Mouse (Mus musculus) right cerebral cortex, postnatal 4 days (tissue): ENCODE data around the gene Efna5.
A peak's percentile ranks its signal among the peaks of the same experiment; 100 is the strongest.

ENCODE experiments used
- DNase-seq: peaks from one replicate; pipeline ENCODE4 v3.0.0-alpha.2; 2022

Gene Efna5

DNA sequence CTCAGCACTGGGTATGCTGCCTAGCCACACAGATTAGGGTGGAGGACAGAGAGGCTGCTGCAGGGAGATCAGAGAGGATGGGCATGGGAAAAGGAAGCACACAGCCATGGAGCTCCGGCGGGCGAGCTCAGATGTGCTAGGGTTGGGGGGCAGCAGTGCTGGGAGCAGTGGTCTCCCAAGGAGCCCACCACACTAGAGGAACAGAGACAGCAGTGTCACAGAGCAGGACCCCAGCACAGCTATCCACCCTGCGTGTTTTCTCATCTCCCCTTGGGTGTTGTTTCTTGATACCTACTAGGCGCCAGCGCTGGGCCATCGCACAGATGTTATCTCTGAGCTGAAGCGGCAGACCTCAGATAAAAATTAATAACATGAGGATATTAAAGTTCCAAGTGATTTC lies 234.3 kb downstream of the Efna5 start:
- no peak for DNase-seq

DNA sequence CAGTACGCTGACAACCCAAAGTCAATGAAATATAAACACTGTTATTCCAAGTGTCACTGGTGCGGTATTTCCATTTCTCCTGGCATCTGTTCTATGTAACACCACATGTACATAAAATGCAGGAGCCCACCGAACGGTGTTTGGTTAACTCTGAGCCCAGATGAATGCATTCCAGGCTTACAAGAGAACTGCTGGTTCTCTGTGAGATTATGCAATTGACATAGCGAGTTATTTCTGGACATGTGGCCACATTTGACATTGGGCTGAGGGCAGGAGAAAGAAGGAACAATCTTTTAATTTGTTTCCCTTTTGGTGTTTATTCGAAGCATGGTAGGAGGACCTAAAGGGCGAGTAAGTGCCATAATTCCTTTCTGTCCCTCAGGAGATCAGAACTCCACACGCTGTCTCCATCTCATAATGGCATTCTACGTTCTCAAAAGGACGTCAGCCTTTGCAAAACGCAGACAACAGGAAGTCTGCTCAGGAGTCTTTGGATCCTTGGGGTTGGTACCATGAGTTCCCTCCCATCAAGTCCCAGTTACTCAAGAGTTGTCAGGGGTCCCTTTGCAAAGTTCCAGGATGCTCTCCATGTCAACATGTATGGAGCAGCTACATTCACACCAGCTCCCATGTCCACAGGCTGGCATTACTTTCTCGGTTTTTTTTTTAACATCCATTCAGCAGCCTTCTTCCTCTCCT lies 238.5 kb downstream of the Efna5 start:
- no peak for DNase-seq

DNA sequence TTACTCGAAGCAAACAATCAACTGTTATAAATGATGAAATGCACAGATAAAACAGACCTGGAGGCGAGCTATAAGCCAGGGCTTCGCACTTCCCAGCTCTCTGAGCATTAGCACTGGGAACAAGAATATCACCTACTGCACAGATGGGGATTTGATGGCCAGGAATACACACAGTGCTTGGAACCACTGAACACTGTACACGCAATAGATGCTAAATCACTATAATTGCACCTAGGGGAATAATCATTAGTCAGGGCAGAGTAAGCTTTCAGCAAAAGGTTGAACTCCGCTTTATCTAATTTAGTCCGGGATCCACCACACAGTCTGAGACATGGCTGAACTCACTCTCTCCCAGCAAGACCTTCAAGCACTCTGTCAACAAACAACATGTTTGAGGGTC lies 240.5 kb downstream of the Efna5 start:
- no peak for DNase-seq

GRCm38 (mm10) chr17:62636896-62637295 lies 244.2 kb downstream of the Efna5 start:
- no peak for DNase-seq

DNA sequence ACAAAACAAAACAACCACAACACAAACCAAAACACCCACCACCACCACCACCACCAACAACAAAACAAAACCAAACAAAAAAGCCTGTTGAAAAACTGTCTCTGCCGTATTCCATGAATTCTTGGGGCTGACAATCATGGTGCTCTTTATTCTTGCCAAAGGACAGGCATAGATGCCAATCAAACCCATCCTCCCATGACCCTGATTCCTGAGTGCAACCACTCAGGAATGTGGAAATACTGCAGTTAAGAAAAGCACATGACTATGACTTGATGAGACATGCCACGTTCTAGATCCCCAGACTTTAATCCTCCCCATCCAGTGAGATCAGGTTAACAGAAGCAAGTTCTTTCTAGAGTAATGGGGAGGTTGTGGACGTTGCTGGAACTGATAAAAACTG lies 246.2 kb downstream of the Efna5 start:
- no peak for DNase-seq

- no peak for DNase-seq
Observed at GRCm38 (mm10) chr17:62628474-62628873, 252.6 kb downstream of the Efna5 start.

DNA sequence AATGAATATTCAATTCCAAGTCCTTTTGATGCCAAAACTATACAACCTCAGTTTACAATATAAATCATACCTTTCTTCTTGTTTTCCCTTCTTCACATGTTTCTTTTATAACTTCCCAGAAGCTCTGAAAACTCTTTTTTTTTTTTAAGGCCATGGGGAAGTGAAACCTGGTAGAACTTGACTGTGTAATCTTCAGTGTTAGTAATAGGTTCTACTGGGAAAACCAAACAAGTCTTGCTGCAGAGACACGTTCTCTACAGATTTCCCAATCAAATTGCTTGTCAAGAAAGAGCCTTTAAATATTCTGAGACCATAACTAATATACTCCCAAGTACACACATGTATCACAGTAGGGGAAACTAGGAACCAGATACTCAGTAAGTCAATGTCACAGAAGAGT lies 253.6 kb downstream of the Efna5 start:
- DNase-seq: no peak

- DNase-seq: no peak
Observed at GRCm38 (mm10) chr17:62625646-62626020, 255.5 kb downstream of the Efna5 start.

DNA sequence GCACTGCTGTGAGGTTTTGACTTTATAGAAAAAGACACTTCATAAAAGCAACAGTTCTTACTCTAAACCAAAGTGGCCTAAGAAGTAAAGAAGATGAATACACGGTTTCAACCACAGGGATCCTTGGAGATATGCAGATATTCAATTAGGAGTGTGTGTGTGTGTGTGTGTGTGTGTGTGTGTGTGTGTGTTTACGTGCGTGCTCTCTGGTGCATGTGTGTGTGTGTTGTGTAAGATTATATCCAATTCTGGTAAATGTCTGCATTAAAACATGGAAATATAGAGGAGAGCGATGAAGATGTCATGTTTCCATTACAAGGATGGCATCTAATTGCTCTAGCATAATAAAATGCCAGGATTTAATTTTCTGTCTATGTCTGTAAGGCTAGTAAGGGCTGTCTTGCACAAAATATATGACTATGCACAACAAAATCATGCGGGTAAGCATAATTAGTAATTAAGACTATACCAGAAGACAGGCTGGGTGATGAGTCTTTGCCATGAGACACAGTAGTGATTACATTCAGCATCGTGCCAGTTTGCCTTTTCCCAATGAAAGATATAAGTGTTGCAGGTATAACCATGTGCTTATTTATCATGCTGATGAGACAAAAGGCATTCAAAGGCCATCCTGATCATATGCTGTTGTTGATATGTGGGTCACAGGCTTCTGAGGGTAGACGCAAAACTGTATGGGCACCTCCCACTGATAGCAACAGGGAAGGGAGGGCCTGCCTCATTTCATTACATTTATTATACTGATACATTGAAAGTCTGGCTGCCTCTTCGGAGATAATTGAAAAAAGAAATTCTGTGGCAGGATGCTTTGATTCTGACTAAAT lies 256.1 kb downstream of the Efna5 start:
- no peak for DNase-seq

GRCm38 (mm10) chr17:62623224-62623623 lies 257.9 kb downstream of the Efna5 start:
- no peak for DNase-seq

- DNase-seq: no peak
Observed at GRCm38 (mm10) chr17:62622481-62622880, 258.6 kb downstream of the Efna5 start.

DNA sequence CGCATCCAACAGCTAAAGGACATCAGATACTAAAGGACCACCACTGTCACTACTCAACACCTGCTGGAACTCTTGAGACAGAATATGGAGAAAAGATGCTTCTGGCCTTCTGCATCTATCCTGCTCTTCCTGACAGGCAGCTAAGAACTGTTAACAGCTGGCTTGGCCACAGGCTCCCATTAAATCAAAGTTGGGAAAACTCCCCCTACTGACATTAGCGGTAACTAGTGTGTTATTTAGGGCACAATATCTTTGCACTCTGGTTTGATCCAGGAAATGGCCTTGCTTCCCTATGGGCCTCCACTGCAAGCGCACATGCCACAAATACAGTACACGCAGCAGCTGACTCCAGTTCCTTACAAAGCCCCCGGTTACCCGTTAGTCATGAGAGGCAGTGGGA lies 266.0 kb downstream of the Efna5 start:
- no peak for DNase-seq

DNA sequence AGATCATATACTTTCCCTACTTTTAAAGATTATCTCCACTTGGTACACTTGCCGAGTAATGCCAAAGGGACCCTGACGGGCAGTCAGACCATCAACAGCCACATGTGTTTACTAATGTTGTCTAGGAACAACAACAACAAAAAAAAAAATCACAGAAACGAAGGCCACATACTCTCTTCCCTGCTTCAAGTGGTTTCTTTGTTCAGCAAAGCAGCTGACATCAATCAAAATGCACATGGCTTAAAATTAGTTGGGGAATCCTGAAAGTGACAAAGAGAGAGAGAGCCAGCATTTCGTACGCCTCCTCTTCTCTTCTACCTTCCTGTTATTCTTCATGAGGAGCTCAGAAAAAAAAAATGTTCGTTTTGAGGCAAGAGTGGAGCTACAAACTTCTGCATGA lies 266.4 kb downstream of the Efna5 start:
- no peak for DNase-seq

DNA sequence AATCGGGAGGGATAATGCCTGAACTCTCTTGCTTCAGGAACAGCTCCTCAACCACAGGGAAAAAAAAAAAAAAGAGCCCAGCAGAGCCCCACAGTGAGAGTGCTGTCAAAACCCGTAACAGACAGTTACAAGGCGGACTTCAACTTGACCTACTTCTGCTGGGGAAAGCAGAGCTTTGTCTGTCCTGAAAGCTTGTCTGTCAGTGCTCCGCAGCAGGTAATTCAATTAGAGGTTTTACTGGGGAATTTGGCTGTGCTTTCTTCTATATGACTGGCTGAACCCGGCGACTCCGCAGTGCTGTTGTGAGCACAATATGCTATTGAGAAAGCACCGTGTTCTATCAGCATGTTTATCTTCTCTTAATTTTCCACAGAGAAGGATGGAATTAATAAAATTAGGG lies 266.9 kb downstream of the Efna5 start:
- DNase-seq: no peak

GRCm38 (mm10) chr17:62613232-62613631 lies 267.9 kb downstream of the Efna5 start:
- no peak for DNase-seq

DNA sequence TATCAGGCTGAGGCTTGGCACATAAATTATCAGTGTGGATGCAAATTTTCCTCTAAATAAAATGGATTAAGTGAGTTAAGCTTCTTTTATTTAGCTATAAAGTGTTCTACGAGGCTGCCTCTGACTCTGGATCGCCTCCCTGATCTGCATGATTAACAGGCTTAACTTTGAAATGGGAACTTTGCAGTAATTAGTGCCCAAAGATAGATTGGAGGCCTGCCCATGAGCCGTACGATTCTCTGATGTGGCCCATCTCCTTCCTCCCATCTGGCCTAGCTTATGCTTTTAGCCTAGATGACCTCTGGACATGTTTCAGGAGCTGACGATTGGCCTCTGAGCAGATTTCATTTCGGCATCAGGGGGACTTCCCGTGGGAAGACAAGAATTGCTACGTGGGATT lies 273.0 kb downstream of the Efna5 start:
- DNase-seq: no peak

DNA sequence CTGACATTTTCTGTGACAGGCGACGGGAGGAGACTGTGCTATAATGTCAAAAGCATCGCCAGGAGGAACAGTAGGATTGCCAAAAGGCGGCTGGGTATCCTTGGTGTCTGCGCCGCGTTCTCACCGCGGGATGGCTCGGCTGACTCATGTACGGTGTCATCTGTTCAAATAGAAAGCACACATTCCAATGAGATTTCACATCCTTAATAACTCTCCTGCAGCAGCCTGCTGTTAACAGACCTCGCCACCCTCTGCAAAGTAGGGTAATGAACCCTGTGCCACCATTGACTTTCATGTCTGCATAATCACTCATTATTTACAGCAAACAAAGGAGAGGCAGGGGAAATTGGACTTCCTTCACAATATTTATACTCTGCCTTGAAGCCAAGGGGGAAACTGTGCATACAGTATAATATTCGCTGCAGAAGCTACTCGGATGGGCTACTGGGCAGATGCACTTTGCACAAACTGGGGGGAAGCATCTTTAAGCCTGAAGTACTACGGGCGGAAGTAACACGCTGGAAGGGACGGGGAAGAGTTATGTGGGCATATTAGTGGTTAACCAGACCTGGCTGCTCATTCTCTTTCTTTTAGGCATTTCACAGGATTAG lies 273.7 kb downstream of the Efna5 start:
- peak; percentile 10 for DNase-seq

- no peak for DNase-seq
Observed at GRCm38 (mm10) chr17:62606681-62607080, 274.4 kb downstream of the Efna5 start.

GRCm38 (mm10) chr17:62604309-62604708 lies 276.8 kb downstream of the Efna5 start:
- DNase-seq: no peak

- no peak for DNase-seq
Observed at GRCm38 (mm10) chr17:62603604-62604003, 277.5 kb downstream of the Efna5 start.

- no peak for DNase-seq
Observed at GRCm38 (mm10) chr17:62598716-62599490, 282.2 kb downstream of the Efna5 start.

GRCm38 (mm10) chr17:62592436-62593074 lies 288.6 kb downstream of the Efna5 start:
- no peak for DNase-seq
